Mouse (Mus musculus) thymus, postnatal 10 days (tissue): ENCODE results near the gene Slc18b1.
"Not testable (repeated sequence)": the region's sequence is repeated elsewhere in the genome, so short reads cannot be mapped to it uniquely, and the experiment has no call there.

ENCODE experiments used
- DNase-seq, 2 experiments: peaks; one replicate each; pipeline ENCODE4 v3.0.0; 2021; ENCODE audit warnings: low spot score in 2 of 2

Slc18b1 gene

GRCm38 (mm10) chr10:23796551-23797503 lies at the start of gene Slc18b1:
Gene Slc18b1, plus strand, starts transcription at chr10:23796986.
- no peak for DNase-seq

DNA sequence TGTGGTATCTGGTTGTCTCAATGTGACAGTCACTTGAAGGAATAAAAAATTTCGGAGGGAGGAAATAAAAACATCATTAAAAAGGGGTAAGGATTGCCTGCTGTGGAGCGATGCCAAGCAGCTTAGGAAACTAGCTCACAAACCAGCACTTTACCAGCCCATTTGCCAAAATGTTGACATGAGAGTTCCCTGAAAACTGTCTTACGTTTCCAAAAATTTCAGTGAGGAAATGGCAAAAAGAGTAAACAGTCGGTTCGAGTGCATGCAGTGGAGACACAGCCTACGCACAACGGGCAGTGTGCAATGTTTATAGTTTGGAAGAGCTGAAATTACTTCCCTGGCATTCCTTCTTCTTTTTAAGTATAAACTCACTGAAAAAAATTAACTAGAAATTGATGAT lies 42.6 kb upstream of the Slc18b1 start:
- no peak for DNase-seq

DNA sequence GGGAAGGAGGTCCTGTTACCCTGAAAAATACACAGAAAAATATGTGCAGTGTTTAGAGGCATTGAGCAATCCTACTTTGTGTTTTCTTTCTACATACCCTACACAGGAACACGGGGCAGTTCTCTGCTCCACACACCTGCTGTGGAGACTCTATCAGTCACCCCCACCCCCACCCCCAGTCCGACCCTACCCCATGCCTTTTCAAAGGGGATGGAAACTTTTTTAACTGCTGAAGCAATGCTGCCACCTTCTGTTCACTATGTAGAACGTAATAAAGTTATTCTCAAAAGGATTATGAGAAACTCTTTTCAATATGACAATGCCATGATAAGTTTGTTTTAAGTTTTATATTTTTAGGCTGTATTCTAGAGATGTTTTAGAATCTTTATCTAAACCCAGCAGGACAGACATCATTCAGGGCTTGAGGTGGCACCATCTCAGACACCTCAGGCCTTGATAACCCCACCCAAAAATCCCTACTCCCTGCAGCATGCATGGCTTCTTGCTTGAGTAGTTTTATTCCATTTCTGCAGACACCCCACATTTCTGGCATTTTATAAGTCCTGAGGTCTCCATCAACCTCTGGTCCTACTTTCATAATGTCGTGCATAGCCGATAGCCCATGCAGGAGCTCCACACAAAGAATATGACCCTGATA lies 19.4 kb upstream of the Slc18b1 start:
- DNase-seq: peak in 1 of 2 experiments; percentile 7

GRCm38 (mm10) chr10:23780539-23781275 lies 16.1 kb upstream of the Slc18b1 start:
- no peak for DNase-seq

DNA sequence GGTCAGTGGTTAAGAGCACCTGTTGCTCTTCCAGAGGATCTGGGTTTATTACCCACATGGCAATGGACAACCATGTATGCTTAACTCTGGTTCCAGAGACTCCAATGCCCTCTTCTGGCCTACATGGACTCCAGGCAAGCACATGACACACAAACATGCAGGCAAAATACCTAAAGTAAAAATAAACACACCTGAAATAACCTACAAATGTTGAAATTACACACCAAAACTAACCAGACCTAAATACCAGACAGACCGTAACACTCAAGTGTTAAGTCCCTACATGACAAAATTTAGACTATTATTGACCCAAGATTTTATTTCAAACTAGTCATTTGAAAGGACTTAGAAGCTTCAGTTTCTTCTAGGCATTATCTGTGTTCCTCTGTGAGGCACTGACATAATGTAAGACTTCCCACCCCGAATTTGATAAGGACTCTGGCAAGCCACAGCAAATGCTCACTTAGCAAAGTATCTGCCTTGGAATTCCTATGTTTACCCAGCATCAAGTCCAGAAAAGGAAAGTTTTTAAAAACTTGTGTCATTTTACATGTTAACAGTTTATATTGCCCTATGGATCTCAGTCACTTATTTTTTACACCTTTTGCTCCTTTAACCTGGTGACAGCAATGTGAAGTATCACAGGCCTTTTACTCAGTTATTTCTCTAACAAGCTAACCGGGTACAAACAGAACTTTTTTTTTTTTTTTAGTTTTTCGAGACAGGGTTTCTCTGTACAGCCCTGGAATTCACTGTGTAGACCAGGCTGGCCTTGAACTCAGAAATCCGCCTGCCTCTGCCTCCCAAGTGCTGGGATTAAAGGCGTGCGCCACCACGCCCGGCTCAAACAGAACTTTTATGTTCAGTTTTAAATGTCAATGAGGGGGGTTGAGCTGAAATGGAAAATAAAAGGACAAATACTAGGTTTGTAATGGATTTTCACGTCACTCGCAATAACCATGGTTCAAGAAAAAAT lies 14.7 kb upstream of the Slc18b1 start:
- no peak for DNase-seq

GRCm38 (mm10) chr10:23782855-23783492 lies 13.8 kb upstream of the Slc18b1 start:
- no peak for DNase-seq

- DNase-seq: no peak
Observed at GRCm38 (mm10) chr10:23783493-23783884, 13.3 kb upstream of the Slc18b1 start.

DNA sequence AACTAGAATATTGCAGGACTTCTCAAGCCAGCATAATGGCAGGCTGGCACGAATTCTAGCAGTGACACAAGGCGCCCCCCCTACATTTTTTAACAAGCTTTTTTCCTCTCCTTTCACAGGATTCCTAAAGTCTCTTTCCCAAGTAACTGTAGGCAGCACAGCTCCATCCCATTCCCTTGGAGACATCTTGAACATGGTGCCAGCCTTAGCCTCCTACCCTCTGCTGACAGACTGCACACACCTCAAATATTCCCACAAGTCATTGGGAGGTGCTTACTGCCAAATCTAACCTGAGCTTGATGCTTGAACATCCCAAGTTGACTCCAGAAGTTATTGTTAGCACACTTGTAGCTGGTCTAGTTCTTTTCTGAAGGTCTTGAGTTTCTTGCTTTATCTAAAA lies 12.7 kb upstream of the Slc18b1 start:
- no peak for DNase-seq

- not testable (repeated sequence) for DNase-seq
Observed at GRCm38 (mm10) chr10:23785599-23785998, 11.2 kb upstream of the Slc18b1 start.

DNA sequence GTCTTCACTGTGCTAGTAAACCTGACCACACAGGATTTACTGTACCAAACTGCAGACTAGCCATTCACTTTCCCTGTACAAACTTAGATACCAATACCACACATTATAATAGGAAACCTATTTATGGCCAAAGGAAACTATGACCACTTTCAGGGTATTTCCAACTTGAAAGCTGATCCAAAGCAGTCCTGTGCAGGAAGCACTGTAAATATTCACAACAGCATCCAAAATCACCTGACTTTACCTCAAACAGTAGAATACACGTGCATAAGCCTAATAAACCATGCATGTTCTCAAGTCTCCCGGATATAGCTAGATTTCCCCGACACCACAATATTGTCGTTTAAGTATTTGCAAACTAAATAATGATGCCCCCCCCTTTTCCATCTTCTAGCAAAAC lies 10.7 kb upstream of the Slc18b1 start:
- DNase-seq: no peak

GRCm38 (mm10) chr10:23786631-23787038 lies 10.2 kb upstream of the Slc18b1 start:
- peak in 1 of 2 experiments; percentile 6 for DNase-seq

- peak; percentile 98 for DNase-seq
Observed at GRCm38 (mm10) chr10:23787062-23787821, 9.5 kb upstream of the Slc18b1 start, which contains the start of gene Rps12. Gene Rps12, minus strand, starts transcription at chr10:23787275.

DNA sequence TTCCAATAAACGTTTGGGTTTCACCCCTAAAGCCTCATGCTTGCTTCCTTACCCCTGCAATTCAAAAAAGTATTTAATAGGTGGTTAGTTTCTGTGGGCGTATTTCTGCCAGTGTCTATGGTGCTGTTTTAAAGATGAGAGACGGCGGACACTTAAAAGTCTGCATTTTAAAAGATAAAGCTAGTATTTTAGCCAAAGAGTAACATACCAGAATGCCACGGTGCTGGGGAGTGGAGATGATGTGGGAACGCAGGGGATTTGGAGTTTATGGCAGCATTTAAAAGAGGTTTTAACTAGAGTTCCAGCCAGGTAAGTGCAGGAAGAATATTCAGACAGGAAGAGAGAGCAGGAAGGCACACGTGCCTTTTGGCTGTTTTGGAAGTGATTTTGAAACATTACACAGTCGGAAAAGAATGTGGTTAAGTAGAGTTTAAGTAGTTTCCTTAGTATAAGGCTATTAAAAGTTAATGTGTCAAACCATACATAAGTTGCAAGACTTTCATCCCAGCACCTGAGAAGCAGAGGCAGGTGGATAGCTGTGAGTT lies 8.7 kb upstream of the Slc18b1 start:
- no peak for DNase-seq

GRCm38 (mm10) chr10:23795871-23796520 lies 790 bp upstream of the Slc18b1 start:
- DNase-seq: no peak

DNA sequence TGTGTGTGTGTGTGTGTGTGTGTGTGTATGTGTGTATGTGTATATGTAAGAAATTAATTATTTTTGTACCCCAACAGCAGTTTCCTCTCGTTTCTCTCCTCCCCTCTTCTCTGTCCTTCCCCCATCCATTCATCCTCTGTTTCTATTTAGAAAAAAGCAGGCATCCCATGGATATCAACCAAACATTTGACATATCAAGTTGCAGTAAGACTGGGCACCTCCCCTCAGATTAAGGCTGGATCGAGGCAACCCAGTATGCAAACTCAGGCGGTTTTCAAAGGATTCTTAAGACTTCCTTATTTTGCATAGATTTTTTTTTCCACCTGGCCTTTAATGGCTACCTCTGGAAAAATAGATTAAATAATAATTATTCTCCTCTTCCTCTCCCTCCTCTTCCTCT lies 820 bp downstream of the Slc18b1 start:
- no peak for DNase-seq

- DNase-seq: no peak
Observed at GRCm38 (mm10) chr10:23798142-23798541, 1.4 kb downstream of the Slc18b1 start.

DNA sequence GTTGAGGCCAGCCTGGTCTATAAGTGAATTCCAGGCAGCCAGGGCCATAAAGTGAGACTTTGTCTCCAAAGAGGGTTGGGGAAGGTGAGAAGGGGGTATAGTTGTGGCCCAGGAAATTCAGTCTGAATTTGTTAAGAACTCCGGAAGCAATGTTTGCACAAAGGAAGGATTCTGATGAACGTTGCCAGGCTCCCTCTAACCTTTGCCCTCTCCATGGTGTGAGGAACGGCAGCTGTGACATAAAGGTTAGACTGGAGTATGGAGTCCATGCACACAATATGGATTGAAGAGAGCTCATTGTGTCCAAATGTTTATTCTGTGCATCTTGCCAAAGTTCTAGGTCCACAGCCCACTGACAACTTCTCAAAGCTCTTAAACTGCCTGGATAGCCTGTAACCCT lies 3.1 kb downstream of the Slc18b1 start:
- DNase-seq: no peak

- DNase-seq: no peak
Observed at GRCm38 (mm10) chr10:23802911-23803310, 6.1 kb downstream of the Slc18b1 start.

GRCm38 (mm10) chr10:23804665-23805064 lies 7.9 kb downstream of the Slc18b1 start:
- no peak for DNase-seq
